Mouse (Mus musculus) C2C12 (cell line): ENCODE measurements around the gene Camta1.

Experiments
- CEBPB ChIP-seq: IDR thresholded peaks from one replicate; pipeline ENCODE4 v1.6.1; 2011; ENCODE audit warnings: low read depth, mild to moderate bottlenecking, control low read depth, moderate library complexity
- CTCF ChIP-seq: IDR thresholded peaks from one replicate; pipeline ENCODE4 v1.5.1; 2011; ENCODE audit not compliant: control insufficient read depth, insufficient read depth, insufficient read length
- FOSL1 ChIP-seq: IDR thresholded peaks from one replicate; pipeline ENCODE4 v1.8.0; 2011; ENCODE audit warnings: mild to moderate bottlenecking, low read length; ENCODE audit not compliant: poor library complexity, insufficient read depth, severe bottlenecking
- MAX ChIP-seq: IDR thresholded peaks from one replicate; pipeline ENCODE4 v1.6.1; 2011; ENCODE audit warnings: mild to moderate bottlenecking, control low read depth
- MYOD1 ChIP-seq: IDR thresholded peaks from one replicate; pipeline ENCODE4 v1.6.1; 2011; ENCODE audit warnings: low read depth; ENCODE audit not compliant: control insufficient read depth, insufficient read length
- MYOG ChIP-seq: IDR thresholded peaks from one replicate; pipeline ENCODE4 v1.6.1; 2011; ENCODE audit not compliant: control insufficient read depth, insufficient read length; ENCODE audit errors: extremely low read depth
- USF1 ChIP-seq: IDR thresholded peaks from one replicate; pipeline ENCODE4 v1.6.1; 2011; ENCODE audit warnings: low read depth, mild to moderate bottlenecking, control low read depth, moderate library complexity

DNA sequence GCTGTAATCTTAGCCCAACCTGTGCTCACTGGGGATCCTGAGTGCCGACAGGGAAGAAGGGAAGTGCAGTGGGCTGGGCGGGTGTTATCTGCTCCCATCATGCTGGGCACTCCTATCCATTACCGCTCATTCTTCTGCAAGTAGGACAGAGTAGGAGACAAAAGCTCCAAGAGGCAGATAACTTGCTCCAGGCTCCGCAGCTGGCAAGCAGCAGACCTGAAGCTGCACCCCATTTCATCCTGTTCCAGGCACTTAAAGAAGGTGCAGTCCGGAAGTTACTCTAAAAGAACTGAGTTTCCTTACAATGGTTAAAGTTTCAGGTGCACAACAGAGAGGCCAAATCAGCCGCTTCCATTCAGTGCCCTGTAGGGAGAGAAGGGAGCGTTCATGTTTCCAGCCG lies 750.5 kb downstream of the Camta1 start:
- TF ChIP-seq MYOD1, result no peak
- no peak for TF ChIP-seq CTCF
- TF ChIP-seq USF1, result no peak
- no peak for TF ChIP-seq FOSL1
- TF ChIP-seq MYOG, result no peak
- no peak for TF ChIP-seq MAX
- TF ChIP-seq CEBPB, result no peak
